In the genomic region with DNA sequence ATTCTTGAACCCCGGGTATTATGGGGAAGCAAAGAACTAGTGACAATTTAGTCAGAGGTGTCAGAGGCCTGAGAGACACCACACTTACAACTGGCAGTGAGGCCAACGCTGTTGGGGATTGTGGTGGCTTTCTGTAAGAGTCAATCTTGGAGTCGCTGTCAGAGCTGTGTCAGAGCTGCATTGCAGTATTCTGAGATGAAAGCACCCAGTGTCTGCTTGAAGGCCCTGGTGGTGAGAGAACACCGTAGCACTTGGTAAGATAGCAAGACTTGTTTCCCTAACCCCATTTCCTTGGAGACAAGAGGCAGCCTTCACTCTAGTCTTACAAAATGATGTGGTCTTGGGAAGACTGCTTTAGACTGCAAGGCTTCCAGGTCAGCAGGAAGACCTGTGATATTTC, we compare ENCODE assay signal across 15 mouse cellular contexts. TPM values are rescaled to one million over a fixed set of nuclear protein-coding genes. Genes with fewer than 3 reads are reported as not detected.
DNase-seq lines count a peak whose midpoint lies in the region; ATAC-seq and TF ChIP-seq lines count a peak whose summit lies in the region.
"Had no signal": no experiment of that assay in that cellular context is flagged by ENCODE, and none has a peak within 500 bp of the region (broad histone marks: within the 10 kb centered on the region; RNA-seq: fewer than 3 reads in every experiment).

No protein-coding gene starts in this region.

- no peaks in the 10 kb centered on the region for H3K9me3 ChIP-seq in megakaryocyte, embryonic 14.5 days
- no peaks in the 10 kb centered on the region for H3K9me3 ChIP-seq in heart, postnatal 0 days (replicated peaks; ENCODE audit: control insufficient read depth, low read length)
- H3K9me3 ChIP-seq: forebrain, embryonic 15.5 days; limb, embryonic 15.5 days; midbrain, embryonic 15.5 days; neural tube, embryonic 15.5 days had no signal

- H3K4me1 ChIP-seq in heart, adult 2 months (ENCODE audit: control insufficient read depth, insufficient read depth, low read length) = peaks cover 11% of the 10 kb centered on the region; the same call in 1 of the 2 replicates
- peaks cover 88% of the 10 kb centered on the region for H3K4me1 ChIP-seq in megakaryocyte, embryonic 14.5 days
- peaks cover 35% of the 10 kb centered on the region for H3K4me1 ChIP-seq in heart, postnatal 0 days (ENCODE audit: control insufficient read depth, insufficient read depth)

- intact Hi-C loops in heart, adult 2 months (cut with DNase I) = no loop called here
- intact Hi-C loops in heart, postnatal 14 days (cut with DNase I) = no loop called here

- no peak overlapping the region for H3K4me2 ChIP-seq in heart, postnatal 0 days (ENCODE audit: low read depth, low read length)
- H3K4me2 ChIP-seq: forebrain, embryonic 15.5 days; limb, embryonic 15.5 days; midbrain, embryonic 15.5 days; neural tube, embryonic 15.5 days had no signal

- H3K27ac ChIP-seq in heart, adult 2 months = peak overlapping the region; percentile 68
- H3K27ac ChIP-seq in heart, postnatal 0 days (ENCODE audit: low read depth) = peak overlapping the region; percentile 74
- H3K27ac ChIP-seq: forebrain, embryonic 15.5 days; hindbrain, postnatal 0 days; left cerebral cortex, adult 2 months; limb, embryonic 15.5 days; midbrain, embryonic 15.5 days; neural tube, embryonic 15.5 days had no signal

- peaks cover 9% of the 10 kb centered on the region for H3K36me3 ChIP-seq in heart, adult 2 months (ENCODE audit: control insufficient read depth, insufficient read depth, low read length)
- H3K36me3 ChIP-seq in megakaryocyte, embryonic 14.5 days (replicated peaks; ENCODE audit: low read length) = peaks cover 87% of the 10 kb centered on the region
- no peaks in the 10 kb centered on the region for H3K36me3 ChIP-seq in heart, postnatal 0 days (replicated peaks; ENCODE audit: control insufficient read depth, insufficient read depth, low read length)
- H3K36me3 ChIP-seq: forebrain, embryonic 15.5 days; limb, embryonic 15.5 days; midbrain, embryonic 15.5 days; neural tube, embryonic 15.5 days had no signal

- WGBS in heart, adult 2 months = 52% methylated on average over 4 of the region's 4 CpGs
- WGBS in heart, postnatal 0 days = 33% methylated on average over 4 of the region's 4 CpGs

- no peak for TF ChIP-seq CTCF in heart, adult 2 months (IDR thresholded peaks at IDR 0.05)
- TF ChIP-seq CTCF in heart, postnatal 0 days (IDR thresholded peaks at IDR 0.05; ENCODE audit: low read depth) = no peak

- H3K79me2 ChIP-seq in heart, adult 2 months (replicated peaks; ENCODE audit: control insufficient read depth, insufficient read depth, low read length) = no peaks in the 10 kb centered on the region

- no peak overlapping the region for H3K9ac ChIP-seq in heart, adult 2 months (ENCODE audit: low read depth, low read length)
- H3K9ac ChIP-seq in heart, postnatal 0 days (replicated peaks; ENCODE audit: low read depth, low read length) = 0 out of 2 replicates have a peak overlapping the region, but pooled peaks have one; percentile 4
- H3K9ac ChIP-seq: forebrain, embryonic 15.5 days; limb, embryonic 15.5 days; midbrain, embryonic 15.5 days; neural tube, embryonic 15.5 days had no signal

- no peaks in the 10 kb centered on the region for H3K27me3 ChIP-seq in heart, adult 2 months (ENCODE audit: control insufficient read depth, insufficient read depth, low read length)
- no peaks in the 10 kb centered on the region for H3K27me3 ChIP-seq in megakaryocyte, embryonic 14.5 days (replicated peaks)
- no peaks in the 10 kb centered on the region for H3K27me3 ChIP-seq in heart, postnatal 0 days (ENCODE audit: control insufficient read depth, insufficient read depth, low read length)
- H3K27me3 ChIP-seq: forebrain, embryonic 15.5 days; limb, embryonic 15.5 days; midbrain, embryonic 15.5 days; neural tube, embryonic 15.5 days had no signal

- no peak for ATAC-seq in megakaryocyte, adult 5-6 weeks (ENCODE audit: poor library complexity, severe bottlenecking)
- ATAC-seq in heart, postnatal 0 days (ENCODE audit: insufficient read depth, low read depth) = no peak; the same call in 1 of the 2 replicates
- ATAC-seq: forebrain, embryonic 15.5 days; hindbrain, postnatal 0 days; midbrain, embryonic 15.5 days had no signal

- no peak for TF ChIP-seq POLR2A in heart, adult 2 months (IDR thresholded peaks at IDR 0.05; ENCODE audit: insufficient read depth, low read depth, low read length)

- peak in 1 of 2 experiments; percentile 19 for DNase-seq in heart, adult 2 months
- DNase-seq in heart, postnatal 14 days = no peak
- no peak for DNase-seq in heart, postnatal 0 days (ENCODE audit: low spot score)
- DNase-seq in layer of hippocampus, adult 9-11 months = no peak
- DNase-seq in spleen, adult 18-20 months = no peak
- DNase-seq: lung, postnatal 10 days; thymus, adult 18-20 months had no signal

- no peak for TF ChIP-seq EP300 in heart, adult 2 months (IDR thresholded peaks at IDR 0.05; ENCODE audit: insufficient read depth, low read depth, low read length)
- TF ChIP-seq EP300 in heart, postnatal 0 days (IDR thresholded peaks at IDR 0.05; ENCODE audit: low read depth) = no peak

- H3K4me3 ChIP-seq in heart, adult 2 months = no peak overlapping the region
- peak overlapping the region; percentile 51 for H3K4me3 ChIP-seq in megakaryocyte, embryonic 14.5 days (replicated peaks)
- H3K4me3 ChIP-seq in heart, postnatal 0 days (ENCODE audit: low read depth, low read length) = no peak overlapping the region
- H3K4me3 ChIP-seq: forebrain, embryonic 15.5 days; left cerebral cortex, adult 2 months; limb, embryonic 15.5 days; midbrain, embryonic 15.5 days; neural tube, embryonic 15.5 days had no signal

RNA-seq across cellular contexts. Expression of a gene that starts 18.2 kb away (rescaled TPM):
- under 1 TPM; 0.25 to 0.84 TPM for total RNA-seq in heart, adult 2 months (2021)
- polyA plus RNA-seq in heart, adult 2 months (2012; rRNA removed) = 0.44 and 1.5 TPM in 2 replicates
- under 1 TPM; 0.68 to 0.74 TPM for total RNA-seq in heart, postnatal 14 days (2021)
- 19.8 and 52.4 TPM in 2 replicates for polyA plus RNA-seq in megakaryocyte, embryonic 14.5 days (2012; ENCODE audit: insufficient read depth, low replicate concordance)
- 0.98 and 2.9 TPM in 2 replicates for total RNA-seq in megakaryocyte, adult 5-6 weeks (2015)
- total RNA-seq in megakaryocyte, adult 5-6 weeks (2017) = 3.0 and 4.6 TPM in 2 replicates
- total RNA-seq in heart, postnatal 0 days (2014; rRNA removed; ENCODE audit: low replicate concordance) = not detected in 2 replicates
- 2.2 and 3.0 TPM in 2 replicates for polyA plus RNA-seq in heart, postnatal 0 days (2015; fragmentation: Nextera tagmentation; extraction: Ambion mirVana)
- total RNA-seq: left cerebral cortex, adult 2 months had no signal

RNA-seq across cellular contexts. Expression of a gene that starts 39.2 kb away (rescaled TPM):
- total RNA-seq in heart, adult 2 months (2021) = 1 to 10 TPM; 5.0 to 7.9 TPM
- 14.1 and 16.3 TPM in 2 replicates for polyA plus RNA-seq in heart, adult 2 months (2012; rRNA removed)
- 1 to 10 TPM; 6.9 to 7.2 TPM for total RNA-seq in heart, postnatal 14 days (2021)
- 3.1 and 14.8 TPM in 2 replicates for polyA plus RNA-seq in megakaryocyte, embryonic 14.5 days (2012; ENCODE audit: insufficient read depth, low replicate concordance)
- 5.3 and 7.5 TPM in 2 replicates for total RNA-seq in megakaryocyte, adult 5-6 weeks (2015)
- 4.3 and 7.4 TPM in 2 replicates for total RNA-seq in megakaryocyte, adult 5-6 weeks (2017)
- 13.4 and 31.1 TPM in 2 replicates for total RNA-seq in heart, postnatal 0 days (2014; rRNA removed; ENCODE audit: low replicate concordance)
- polyA plus RNA-seq in heart, postnatal 0 days (2015; fragmentation: Nextera tagmentation; extraction: Ambion mirVana) = 7.7 and 8.6 TPM in 2 replicates
